Mouse (Mus musculus): ENCODE data around the gene Elf2.
A peak's percentile ranks its signal among the peaks of the same experiment; 100 is the strongest.

Elf2 gene

GRCm38 (mm10) chr3:51276421-51277111 lies 63.9 kb downstream of the Elf2 start:
- no peak for DNase-seq

DNA sequence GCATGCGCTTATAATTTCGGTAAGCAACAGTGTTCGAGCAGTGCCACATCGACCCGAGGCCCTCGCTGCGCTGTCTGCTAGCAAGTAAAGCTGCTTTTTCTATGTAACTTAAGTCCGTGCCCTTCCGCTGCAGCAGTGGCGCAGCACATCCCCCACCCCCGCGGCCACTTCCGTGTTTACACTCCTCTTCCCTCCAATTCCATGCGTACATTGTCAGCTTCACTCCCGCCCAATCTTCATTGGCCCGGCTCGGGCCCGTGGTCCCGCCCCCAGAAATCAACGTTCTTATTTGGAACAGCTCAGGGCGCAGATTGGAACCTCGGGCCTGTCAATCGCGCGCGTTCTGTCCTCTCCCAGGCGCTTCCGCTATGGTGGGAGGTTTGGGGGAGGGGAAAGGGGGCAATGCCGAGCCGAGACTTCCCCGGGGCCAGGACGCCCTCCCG lies 64.5 kb downstream of the Elf2 start:
- peak; percentile 97 for DNase-seq

DNA sequence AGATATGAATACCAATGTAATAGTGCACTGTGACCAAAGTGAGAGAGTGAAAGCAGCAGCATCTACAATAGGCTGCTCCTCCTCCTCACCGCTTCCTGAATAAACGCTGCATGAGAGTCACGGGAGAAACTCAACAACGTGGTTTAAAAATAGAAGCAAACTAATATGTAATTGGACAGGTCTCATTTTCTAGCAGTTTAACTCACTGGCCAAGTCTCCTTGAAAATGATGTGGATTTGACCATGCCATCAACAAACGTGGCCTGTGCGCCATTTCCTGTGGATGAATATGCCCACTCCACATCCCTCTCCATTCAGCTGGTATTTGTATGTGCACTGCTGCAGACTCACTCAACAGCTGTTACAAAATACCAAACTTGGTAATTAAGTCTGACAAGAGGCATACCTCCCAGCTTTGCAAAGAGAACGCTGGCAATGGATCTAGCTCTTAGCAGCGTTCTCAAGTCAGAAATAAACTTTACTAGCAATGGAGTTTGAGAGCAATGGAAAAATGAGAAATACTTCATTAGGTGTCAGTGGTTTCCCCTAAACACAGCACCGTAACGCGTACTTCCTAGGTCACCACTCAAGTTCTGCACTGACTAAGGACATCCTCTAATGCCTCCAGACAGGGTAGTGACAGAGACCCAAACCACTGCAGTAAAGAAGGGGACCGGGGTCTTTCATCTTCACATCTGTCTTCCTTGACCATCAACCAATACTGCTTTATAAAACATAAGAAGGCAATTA lies 70.2 kb downstream of the Elf2 start:
- no peak for DNase-seq

DNA sequence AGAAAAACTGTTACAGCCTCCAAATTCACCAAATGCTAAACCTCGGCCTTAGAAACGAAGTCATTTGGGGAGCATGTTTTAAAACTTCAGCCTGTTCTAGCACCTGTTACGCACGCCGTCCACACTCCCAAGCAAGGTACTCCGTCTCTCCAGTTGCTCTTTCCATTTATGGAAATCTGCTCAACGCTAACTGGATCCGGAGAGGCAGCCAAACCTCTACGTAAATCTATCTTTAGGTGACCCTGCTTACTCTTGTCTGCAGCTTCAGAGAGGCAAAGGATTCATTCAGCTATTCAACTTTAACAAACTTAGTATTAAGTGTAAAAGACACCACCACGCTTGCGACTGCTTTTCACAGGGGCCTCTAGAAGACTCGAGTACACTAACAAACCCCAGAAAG lies 72.0 kb downstream of the Elf2 start:
- no peak for DNase-seq

DNA sequence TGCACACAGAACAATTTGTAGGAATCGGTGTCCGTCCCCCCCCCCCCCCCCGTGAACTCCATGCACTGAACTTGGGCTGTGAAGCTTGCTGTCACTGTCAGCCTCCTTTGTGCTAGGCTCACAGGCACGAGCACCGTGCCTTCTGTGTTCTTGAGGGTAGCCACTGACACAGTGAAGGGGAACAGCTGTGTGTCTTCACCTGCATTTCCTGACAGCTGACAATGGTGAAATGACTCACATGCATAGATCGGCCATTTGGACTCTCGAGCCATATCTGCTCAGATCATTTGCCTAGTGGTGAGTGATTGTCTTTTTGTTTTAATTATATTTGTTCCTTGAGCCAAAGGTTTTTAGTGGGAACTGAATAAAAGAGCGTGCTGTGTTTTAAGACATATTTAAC lies 77.5 kb downstream of the Elf2 start:
- no peak for DNase-seq

GRCm38 (mm10) chr3:51258070-51258469 lies 82.4 kb downstream of the Elf2 start:
- DNase-seq = no peak

DNA sequence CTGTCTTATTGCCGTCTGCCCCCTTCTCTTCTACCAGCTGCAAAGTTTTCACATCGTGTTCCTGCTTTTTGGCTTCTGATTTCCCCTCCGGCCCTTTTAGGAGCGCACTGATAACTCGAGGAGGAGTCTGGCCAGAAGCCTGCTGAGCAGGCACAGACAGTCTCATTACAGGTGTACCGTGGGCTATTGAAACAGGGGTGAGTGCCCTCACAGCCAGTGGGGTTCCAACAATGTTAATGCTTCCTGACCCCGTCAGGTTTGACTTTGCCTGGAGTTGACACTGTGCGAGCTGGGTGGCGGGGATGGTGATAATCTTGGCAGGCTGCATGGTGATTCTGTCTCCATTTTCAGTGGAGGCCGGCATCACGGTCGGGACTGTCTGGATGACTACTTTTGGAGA lies 84.0 kb downstream of the Elf2 start:
- no peak for DNase-seq

- no peak for DNase-seq
Observed at GRCm38 (mm10) chr3:51254784-51255183, 85.7 kb downstream of the Elf2 start.

GRCm38 (mm10) chr3:51252689-51253402 lies 87.6 kb downstream of the Elf2 start:
- no peak for DNase-seq

- DNase-seq = no peak
Observed at GRCm38 (mm10) chr3:51252223-51252622, 88.2 kb downstream of the Elf2 start.

DNA sequence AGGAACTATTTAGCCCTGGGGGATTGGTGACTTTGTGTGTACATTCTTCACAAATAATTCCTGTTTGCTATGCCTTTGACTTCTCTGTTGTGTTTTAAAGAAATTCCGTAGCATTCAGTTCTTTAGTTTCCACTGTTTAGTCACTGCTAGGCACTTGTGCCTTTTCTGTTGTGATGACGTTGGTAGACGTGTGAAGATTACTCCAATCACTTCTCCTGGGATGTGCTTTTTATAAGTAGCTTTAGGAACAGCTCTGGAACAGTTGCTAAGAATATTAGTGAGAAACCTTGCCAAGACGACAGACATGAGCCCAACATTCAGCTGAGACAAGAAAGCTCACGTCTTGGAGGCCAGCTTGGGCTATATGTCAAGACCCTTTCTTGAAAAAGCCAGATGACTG lies 89.4 kb downstream of the Elf2 start:
- no peak for DNase-seq

- DNase-seq = no peak
Observed at GRCm38 (mm10) chr3:51249866-51250265, 90.6 kb downstream of the Elf2 start.

GRCm38 (mm10) chr3:51249460-51249859 lies 91.0 kb downstream of the Elf2 start:
- no peak for DNase-seq

DNA sequence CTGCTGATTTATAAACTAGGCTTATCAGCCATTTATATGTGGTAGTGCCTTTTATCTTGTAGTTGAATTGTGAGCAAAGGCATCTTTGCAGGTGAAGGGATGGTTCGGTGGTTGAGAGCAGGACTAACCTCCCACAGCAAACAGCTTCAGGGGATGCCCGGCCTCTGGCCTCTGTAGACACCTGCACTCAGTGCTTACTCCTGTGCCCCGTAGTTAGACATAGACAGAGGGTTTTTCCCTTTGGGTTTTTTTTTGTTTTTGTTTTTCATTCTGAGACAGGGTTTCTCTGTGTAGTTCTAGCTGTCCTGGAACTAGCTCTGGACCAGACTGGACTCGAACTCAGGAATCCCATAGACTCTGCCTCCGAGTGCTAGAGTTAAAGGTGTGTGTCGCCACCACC lies 91.9 kb downstream of the Elf2 start:
- no peak for DNase-seq

- DNase-seq = no peak
Observed at GRCm38 (mm10) chr3:51247704-51248103, 92.8 kb downstream of the Elf2 start.

GRCm38 (mm10) chr3:51239541-51239940 lies 100.9 kb downstream of the Elf2 start:
- no peak for DNase-seq

DNA sequence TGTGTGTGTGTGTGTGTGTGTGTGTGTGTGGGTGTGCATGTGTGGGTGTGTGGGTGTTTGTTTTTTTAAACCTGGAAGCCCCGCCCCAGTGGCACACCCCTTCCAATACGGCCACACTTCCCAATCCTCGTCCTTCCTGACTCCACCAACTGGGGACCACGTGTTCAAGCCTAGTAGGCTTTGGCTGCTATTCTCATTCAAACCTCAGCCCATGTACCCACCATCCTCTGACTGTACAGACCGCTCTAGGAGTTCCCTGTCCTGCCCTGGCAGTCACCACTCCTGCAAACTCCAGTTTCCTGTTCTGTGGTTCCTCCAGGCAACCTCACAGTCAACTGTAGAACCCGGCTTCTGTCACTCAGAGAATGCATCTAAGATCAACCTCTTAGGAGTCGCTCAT lies 101.9 kb downstream of the Elf2 start:
- DNase-seq = no peak

DNA sequence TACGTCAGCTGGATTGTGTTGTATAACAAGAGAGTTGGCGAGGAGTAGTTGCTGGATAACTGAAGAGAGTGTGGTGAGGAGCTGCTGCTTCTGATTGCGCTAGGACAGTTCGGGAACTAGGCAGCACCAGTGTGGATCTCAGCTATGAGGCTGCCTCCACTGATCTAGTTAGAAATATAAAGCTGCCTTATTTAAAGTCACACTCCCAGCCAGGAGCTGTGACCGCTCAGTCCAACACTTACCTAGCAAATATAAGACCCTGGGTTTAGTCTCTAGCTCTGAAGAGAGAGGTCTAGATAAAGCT lies 105.8 kb downstream of the Elf2 start:
- no peak for DNase-seq

DNA sequence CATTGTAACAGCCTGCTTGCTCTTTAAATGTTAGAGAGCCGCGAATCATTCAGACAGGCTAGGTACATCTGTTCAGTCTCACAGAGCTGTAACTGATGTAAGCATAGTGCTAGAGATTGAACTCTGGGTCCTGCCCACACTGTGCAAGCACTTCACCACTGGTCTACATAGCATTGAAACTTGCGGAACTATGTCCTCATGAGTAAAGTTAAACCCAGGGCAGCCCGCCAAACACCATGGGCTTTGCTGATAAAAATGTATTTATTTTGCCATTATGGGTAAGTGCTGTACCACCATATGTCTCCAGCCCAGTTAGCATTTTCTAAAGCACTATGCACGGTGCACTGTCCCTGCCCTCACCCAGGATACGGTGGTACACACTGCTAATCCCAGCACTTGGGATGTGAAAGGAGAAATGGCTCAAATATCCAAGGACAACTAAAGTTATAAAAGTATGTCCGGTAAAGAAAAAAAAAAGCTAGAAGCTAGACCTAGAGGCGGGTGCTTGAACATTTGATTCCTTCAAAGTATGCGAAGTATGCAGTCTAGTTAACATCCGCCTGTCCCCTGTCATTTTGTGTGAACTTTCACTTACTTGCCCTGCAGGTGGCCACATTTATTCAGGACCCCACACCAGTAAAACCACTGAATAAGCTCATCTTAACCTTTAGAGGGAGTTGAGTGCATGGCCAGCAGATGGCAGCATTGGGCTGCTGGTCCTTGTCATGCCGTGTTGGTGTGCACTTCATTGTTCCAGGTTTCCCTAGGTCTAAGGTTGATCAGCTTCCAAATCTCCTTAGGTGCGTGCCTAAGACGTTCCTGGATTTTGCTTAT lies 106.3 kb downstream of the Elf2 start:
- DNase-seq = peak; percentile 86

GRCm38 (mm10) chr3:51233474-51233873 lies 107.0 kb downstream of the Elf2 start:
- peak; percentile 81 for DNase-seq

GRCm38 (mm10) chr3:51232205-51232910 lies 108.1 kb downstream of the Elf2 start:
- DNase-seq = no peak

DNA sequence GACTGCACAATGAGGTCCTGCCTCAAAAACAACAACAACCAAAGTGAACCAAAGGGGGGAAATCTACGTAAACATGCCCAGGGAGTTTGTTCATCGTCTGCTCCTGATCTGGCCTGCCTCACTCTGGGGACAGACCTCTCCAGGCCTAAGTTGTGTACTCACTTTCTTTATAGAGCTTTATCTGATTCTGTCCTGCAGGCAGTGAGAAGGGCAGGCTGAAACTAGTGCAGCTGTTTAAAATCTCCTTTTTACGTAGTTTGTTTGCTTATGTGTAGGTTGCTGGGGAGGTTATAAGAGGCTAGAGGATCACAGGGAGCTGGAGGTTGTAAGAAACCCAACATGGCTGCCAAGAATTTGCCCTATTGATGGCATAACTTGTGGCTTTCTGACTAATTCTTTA lies 109.0 kb downstream of the Elf2 start:
- DNase-seq = no peak

- DNase-seq = no peak
Observed at GRCm38 (mm10) chr3:51230886-51231285, 109.6 kb downstream of the Elf2 start.

Data from kidney, adult 18-20 months (tissue).